Mouse (Mus musculus): ENCODE measurements around the gene 9030025P20Rik. TPM values are rescaled to one million over a fixed set of nuclear protein-coding genes. Genes with fewer than 3 reads are reported as not detected.

9030025P20Rik gene
- polyA plus RNA-seq (2014; fragmentation: Illumina TruSeq; extraction: RNeasy Lipid Tissue Mini Kit (QIAGEN cat#74804); ENCODE audit: low read depth, low replicate concordance) = 6.4 TPM

DNA sequence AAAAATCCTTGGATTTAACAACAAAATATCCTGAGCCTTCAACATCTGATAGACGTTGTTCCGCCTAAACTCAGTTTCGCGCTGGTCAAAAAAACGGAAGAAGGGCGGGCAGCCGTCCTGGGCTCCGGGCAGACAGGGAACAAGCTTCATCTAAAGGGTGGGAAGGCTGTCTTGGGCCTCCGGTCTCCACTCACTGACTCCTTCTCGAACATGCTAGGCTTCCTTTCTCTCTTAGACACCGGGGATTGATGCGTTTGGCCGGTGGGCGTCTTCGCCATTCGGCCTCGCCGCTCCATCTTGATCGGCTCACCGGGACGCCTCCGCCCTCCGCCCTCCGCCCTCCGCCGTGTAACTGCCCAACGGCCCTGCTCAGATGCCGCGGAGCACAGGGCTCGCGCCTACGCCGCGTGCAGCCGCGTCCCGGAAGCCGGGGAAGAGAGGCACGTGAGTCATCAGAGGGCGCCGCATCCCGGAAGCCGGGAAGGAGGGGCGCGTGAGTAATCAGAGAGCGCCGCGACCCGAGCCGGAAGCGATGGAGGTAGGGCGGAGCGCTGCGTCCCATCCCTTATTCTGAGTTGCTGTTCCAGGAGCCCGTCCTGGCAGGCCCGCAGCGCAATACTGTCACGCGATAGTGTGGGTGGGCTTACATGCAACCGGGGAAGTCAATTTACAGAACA, at the start of gene 9030025P20Rik, which contains the start of gene Gm3417:
9030025P20Rik (plus strand) TSS at position 107 of the 677 bp plus-strand sequence.
Gm3417 (minus strand) TSS at position 429 of the 677 bp plus-strand sequence.

DNA sequence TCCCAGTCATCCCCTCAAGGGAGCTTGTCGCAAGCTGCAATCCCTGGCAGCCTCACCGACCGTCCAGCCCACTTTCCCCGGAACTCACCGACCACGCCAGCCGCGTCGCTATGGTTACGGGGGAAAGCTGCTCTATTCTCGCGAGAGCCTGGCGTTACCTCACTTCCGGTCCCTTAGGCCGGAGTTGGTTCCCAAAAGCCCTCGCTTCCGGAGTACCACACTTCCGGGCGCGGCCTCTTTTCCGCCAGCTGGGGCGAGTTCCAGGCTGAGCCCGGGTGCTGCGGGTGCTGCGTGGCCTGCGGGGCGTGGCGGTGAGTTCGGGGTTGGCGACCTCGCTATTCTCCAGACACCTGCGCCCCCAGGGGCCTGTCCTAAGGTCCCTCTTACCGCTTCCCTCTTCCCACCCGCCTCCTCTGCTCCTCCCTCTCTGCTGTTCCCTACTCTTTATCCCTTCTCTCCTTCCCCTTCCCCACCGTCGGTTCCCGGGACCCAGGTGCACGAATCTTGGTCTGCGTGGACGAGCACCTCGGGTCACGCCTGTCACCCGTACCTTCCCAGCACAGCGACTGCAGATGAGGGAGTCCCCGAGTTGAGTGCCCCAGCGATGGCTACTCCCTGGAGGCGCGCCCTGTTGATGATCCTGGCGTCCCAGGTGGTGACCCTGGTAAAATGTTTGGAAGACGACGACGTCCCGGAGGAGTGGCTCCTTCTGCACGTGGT, 35.1 kb upstream of the 9030025P20Rik start, which contains the start of the genes Wdr27 and 1600012H06Rik:
Wdr27 (minus strand) TSS at position 150 of the 720 bp plus-strand sequence.
1600012H06Rik (plus strand) TSS at position 176 of the 720 bp plus-strand sequence.

DNA sequence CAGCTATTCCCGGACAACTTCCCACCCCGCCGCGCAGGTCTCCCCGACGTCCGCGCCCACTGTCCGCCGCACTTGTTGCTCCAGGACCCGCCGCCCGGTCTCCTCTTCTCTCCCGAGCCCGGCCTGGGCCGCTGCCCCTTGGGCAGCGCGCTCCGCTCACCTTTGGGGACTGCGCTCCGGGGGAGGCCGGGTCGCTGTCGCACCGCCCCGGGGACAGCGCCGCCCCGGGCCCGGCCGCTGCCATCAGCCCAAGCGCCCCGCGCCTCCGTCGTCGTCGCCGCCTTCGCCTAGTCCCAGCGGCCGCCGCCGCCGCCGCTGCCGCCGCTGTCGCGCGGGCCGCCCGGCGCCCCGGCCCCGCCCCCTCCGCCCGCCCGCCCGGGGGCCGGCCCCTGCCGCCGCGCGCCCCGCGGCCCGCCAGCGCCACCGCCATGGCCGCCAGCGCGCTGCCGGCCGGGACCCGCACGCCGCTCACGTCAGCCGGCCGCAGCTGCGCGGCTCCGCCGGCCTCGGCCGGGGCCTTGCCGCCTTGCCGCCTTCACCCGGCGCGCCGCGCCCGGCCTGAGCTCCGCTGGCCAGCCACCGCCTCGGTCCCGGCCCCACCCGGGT, 17.2 kb upstream of the 9030025P20Rik start, which contains the start of gene Phf10:
Phf10 (minus strand) TSS at position 323 of the 606 bp plus-strand sequence.

DNA sequence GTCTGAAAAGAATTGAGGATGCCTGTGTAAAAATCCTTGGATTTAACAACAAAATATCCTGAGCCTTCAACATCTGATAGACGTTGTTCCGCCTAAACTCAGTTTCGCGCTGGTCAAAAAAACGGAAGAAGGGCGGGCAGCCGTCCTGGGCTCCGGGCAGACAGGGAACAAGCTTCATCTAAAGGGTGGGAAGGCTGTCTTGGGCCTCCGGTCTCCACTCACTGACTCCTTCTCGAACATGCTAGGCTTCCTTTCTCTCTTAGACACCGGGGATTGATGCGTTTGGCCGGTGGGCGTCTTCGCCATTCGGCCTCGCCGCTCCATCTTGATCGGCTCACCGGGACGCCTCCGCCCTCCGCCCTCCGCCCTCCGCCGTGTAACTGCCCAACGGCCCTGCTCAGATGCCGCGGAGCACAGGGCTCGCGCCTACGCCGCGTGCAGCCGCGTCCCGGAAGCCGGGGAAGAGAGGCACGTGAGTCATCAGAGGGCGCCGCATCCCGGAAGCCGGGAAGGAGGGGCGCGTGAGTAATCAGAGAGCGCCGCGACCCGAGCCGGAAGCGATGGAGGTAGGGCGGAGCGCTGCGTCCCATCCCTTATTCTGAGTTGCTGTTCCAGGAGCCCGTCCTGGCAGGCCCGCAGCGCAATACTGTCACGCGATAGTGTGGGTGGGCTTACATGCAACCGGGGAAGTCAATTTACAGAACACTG, 31.6 kb downstream of the 9030025P20Rik start, which contains the start of gene Gm3435:
Gm3435 (plus strand) TSS at position 471 of the 708 bp plus-strand sequence.

Other genes starting within 250 kb of the 9030025P20Rik start
- 1.2 TPM for gene Wdr27, start 35.3 kb upstream of the 9030025P20Rik start, polyA plus RNA-seq (2014; fragmentation: Illumina TruSeq; extraction: RNeasy Lipid Tissue Mini Kit (QIAGEN cat#74804); ENCODE audit: low read depth, low replicate concordance)
- gene 1600012H06Rik, start 35.3 kb upstream of the 9030025P20Rik start, polyA plus RNA-seq (2014; fragmentation: Illumina TruSeq; extraction: RNeasy Lipid Tissue Mini Kit (QIAGEN cat#74804); ENCODE audit: low read depth, low replicate concordance) = 16.8 TPM
- 49.5 TPM for gene Phf10, start 17.2 kb upstream of the 9030025P20Rik start, polyA plus RNA-seq (2014; fragmentation: Illumina TruSeq; extraction: RNeasy Lipid Tissue Mini Kit (QIAGEN cat#74804); ENCODE audit: low read depth, low replicate concordance)
- not detected for gene Gm3417, start 322 bp downstream of the 9030025P20Rik start, polyA plus RNA-seq (2014; fragmentation: Illumina TruSeq; extraction: RNeasy Lipid Tissue Mini Kit (QIAGEN cat#74804); ENCODE audit: low read depth, low replicate concordance)
- 3.4 TPM for gene Gm3435, start 31.7 kb downstream of the 9030025P20Rik start, polyA plus RNA-seq (2014; fragmentation: Illumina TruSeq; extraction: RNeasy Lipid Tissue Mini Kit (QIAGEN cat#74804); ENCODE audit: low read depth, low replicate concordance)
- 34.4 TPM for gene Ermard, start 62.7 kb downstream of the 9030025P20Rik start, polyA plus RNA-seq (2014; fragmentation: Illumina TruSeq; extraction: RNeasy Lipid Tissue Mini Kit (QIAGEN cat#74804); ENCODE audit: low read depth, low replicate concordance)
- gene Tcte3, start 63.0 kb downstream of the 9030025P20Rik start, polyA plus RNA-seq (2014; fragmentation: Illumina TruSeq; extraction: RNeasy Lipid Tissue Mini Kit (QIAGEN cat#74804); ENCODE audit: low read depth, low replicate concordance) = not detected
- 0.52 TPM for gene Gm3448, start 63.1 kb downstream of the 9030025P20Rik start, polyA plus RNA-seq (2014; fragmentation: Illumina TruSeq; extraction: RNeasy Lipid Tissue Mini Kit (QIAGEN cat#74804); ENCODE audit: low read depth, low replicate concordance)

All from heart, adult 10 weeks (tissue).